Mouse (Mus musculus) naive thymus-derived CD4-positive, alpha-beta T cell, adult 2 months (primary cell): ENCODE data around the gene Gng2.

ENCODE experiments used
- DNase-seq: peaks from one replicate; pipeline ENCODE4 v3.0.0-alpha.2; 2011; ENCODE audit warnings: low read depth

Gng2 gene

DNA sequence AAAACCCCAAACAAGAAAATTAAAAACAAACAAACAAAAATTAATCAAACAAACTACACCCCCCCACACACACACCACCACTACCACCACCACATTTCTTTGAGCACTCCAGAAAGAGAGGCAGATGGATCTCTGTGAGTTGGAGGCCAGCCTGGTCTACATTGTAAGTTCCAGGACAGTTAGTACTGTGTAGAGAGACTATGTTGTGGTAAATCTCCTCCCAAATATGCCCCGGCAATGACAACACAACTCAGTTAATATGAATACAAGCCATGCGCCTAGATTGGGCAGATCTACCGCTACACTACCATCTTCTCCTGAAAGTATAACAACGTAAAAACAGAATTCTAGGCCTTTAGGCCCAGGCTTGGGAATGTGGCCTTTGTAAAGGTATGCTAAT lies 117.1 kb downstream of the Gng2 start:
- no peak for DNase-seq

DNA sequence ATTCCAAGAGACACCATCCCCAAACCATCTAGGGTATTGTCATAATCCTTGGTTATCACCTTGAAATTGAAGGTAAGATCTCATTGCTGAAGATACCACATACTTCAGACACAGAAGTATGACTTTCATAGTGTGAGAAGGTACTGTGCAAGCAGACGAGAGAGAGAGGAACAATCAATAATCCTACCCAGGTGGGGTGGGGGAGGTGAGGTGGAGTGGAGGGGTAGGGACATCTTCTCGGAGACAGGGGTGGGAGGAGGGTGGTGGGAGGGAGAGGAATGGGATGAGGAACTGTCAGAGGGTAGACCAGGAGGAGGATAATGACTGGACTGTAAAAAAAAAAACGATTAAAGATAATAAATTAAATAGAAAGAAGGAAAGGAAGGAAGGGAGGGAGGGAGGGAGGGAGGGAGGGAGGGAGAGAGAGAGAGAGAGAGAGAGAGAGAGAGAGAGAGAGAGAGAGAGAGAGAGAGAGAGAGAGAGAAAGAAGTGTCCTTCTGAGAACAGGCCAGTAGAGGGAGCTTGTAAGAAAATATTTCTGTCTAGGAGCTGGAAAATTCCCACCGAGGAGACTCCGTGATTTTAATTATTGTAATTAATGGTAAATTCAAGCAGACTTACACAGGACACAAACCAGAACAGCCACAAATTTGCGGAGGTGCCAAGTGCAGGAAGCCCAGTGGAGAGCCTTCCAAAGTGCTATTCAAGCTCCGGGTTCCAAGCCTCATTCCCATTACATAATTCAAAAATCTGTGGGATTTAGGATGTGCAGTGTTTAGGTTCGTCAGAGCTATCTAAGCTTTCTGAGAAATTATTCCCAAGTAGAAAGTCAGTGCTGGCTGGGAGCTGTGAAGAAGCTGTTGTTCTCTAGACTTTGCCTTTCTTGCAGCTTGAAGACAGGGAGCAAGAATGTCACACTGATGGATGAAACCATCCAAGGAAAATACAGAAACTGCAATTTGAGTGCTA lies 118.3 kb downstream of the Gng2 start:
- peak; percentile 14 for DNase-seq

DNA sequence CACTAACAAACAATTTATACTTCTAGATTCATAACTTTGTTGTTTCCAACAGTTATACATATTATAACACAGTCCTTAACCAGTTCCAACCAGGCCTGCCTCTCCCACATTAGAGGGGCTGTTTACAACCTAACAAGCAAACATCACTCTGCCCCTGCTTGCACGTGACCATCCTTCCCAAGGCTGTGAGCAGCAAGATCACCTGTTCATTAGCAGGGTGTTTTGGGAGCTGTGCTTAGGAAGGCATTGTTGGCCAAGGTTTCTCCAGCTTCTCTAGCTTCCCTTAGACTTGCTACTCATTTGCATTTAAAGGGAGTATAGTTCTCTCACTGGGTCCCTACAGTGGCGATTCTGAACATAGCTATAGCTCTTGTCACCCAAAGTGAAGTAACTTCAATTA lies 119.1 kb downstream of the Gng2 start:
- DNase-seq = no peak

DNA sequence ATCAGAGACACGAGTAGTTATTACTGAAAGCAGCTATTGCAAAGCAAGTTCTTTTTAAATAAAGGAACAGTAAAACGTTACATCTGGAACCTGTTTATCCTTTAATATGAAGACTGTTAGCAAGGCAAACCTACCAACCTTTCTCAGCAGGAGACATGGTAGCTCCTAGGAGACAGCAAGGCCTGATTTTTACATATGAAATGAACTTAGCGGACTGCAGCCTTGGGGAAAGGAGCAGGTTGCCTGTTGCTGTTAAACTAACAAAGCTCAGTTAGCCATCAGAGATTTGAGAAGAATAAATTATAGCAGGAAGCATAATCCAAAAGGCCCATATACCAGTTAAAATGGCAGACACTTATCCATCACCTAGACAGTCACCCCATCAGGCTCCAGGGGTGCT lies 124.0 kb downstream of the Gng2 start:
- no peak for DNase-seq

DNA sequence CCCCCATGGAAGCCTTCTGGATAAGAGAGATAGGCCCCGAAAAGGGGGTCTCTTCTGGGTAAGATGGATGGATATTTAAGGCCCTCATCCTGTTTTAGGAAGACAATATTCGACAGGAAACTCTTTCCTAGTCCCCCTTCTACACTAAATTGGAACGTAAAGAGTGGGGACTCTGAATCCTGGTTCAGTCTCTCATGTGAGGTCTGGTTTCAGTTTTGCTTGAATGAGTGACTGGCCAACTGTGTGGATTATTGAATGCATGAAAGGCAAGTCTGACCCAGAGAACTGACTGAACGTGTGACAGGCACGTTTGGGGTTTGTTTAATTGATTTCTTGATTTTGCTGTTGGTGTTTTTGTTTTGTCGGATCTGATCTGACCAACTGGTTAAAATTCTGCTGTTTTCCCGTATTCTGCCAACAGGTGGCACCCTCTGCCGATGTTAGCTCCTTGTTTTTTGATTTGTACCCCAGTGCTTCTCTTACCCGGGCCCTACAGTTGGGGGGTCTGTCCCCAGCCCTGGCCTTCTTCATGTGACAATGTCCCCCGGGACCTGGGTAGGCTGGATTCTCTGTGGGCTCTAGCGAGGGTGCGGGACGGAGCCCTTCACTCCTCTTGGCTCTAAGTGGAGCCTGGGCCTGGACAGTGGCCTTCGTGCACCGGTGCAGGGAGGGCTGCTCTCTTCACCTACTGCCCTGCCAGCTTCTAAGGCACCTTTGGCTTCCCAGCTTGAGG lies 137.7 kb downstream of the Gng2 start:
- DNase-seq = peak; percentile 80

DNA sequence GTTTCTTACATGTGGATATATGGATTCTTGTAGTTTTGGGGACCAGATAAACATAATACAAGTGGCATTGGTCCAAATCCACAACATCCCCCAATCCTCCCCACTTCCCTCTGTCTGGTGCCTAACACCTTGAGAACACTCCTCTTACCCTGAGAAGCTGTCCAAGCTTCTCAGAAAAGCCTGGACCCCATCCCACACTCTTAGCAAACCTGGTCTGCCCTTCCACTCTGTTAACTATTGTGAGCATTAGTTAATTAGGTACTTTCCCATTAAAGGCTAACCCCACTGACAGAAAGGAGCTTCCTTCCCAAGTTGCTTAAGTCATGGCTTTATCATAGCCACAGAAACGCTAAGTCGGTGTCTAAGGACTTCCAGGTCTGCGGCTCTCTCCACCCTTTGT lies 141.1 kb downstream of the Gng2 start:
- DNase-seq = no peak

DNA sequence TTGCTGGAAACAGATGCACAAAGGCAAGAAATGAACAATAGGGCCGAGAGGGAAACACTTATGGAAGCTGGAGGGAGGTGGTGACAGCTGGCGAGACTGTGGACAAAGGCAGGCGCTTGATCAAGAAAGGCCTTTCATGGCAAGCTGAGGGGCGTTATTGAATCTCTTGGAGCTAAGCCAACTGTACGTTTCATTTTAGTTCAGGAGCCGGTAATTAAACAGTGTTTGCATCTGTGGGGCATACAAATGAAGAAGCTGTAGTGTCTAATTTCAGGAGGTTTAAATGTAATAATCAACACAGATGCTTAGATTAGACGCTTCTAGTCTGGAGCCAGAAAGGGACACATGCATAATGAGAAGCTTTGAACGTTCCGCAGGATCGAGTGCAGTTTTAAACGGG lies 151.9 kb downstream of the Gng2 start:
- DNase-seq = no peak

DNA sequence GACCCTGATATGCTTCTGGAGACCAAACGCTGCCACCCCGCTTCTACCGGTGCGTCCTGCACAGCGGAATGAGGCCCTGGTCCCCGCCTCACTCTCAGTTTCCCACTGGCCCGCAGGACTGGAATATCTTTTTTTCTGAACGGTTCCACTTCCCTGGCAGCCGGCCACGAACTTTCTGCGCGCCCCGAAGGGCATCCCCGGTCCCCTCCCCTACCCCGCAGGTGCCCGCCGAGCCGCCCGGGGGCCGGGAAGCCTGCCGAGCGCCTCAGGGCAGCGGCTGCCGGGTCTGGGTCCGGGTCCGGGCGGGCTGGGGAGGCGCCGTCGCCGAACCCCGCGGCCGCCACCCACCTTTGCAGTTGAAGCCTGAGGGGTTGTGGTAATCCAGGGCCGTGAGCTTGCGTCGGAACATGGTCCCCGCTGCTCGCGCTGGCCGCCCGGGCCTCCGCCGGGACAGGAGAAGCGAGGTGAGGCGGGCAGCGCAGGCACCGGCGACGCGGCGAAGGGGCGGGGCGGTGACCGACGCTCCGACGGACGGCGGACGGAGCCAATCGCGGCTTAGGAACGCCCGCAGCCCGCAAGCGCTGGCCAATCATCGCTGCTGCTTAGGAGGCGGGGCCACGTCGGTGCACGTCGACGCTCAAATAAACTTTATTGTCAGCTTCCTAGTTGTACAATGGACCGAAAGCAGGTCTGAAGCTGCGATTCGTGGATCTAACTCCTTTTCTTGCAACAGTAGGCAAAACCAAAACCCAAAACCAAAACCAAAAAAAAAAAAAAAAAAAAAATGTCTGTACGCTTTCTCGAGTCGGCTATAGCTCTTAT lies 153.9 kb downstream of the Gng2 start, which contains the start of gene Rtraf:
TSS of gene Rtraf (minus strand) at position 504 of the 822 bp plus-strand sequence.
- DNase-seq = peak; percentile 97
